Mouse (Mus musculus) ES-E14 (cell line): ENCODE measurements at regions not wholly inside any gene's neighbourhood (a gene's known extent, or its start where the extent isn't known, plus 50 kb on each side); places are given as distances from the start of the nearest gene placed in this dataset.

Source experiments
- CHD2 ChIP-seq: IDR thresholded peaks from 2 replicates; pipeline ENCODE4 v1.6.1; 2014; ENCODE audit warnings: mild to moderate bottlenecking, low read depth, low read length, inconsistent platforms
- HCFC1 ChIP-seq: IDR thresholded peaks from 2 replicates; pipeline ENCODE4 v1.6.1; 2012; ENCODE audit warnings: low read length, inconsistent platforms, borderline replicate concordance; ENCODE audit not compliant: insufficient read depth
- MAFK ChIP-seq: IDR thresholded peaks from 2 replicates; pipeline ENCODE4 v1.6.1; 2014; ENCODE audit warnings: mild to moderate bottlenecking, low read depth, low read length, inconsistent platforms; ENCODE audit not compliant: insufficient read depth
- ZC3H11A ChIP-seq: IDR thresholded peaks from 2 replicates; pipeline ENCODE4 v1.6.1; 2012; ENCODE audit warnings: low read depth, mild to moderate bottlenecking, inconsistent platforms, low read length, borderline replicate concordance
- ZNF384 ChIP-seq: IDR thresholded peaks from 2 replicates; pipeline ENCODE4 v1.6.1; 2012; ENCODE audit warnings: low read depth, low read length, inconsistent platforms

- TF ChIP-seq ZC3H11A (no peak), ZNF384 (no peak), CHD2 (no peak), MAFK (no peak), HCFC1 (no peak)
Observed at GRCm38 (mm10) chr12:9151426-9151825, 121.6 kb downstream of the Ttc32 start.
